Mouse (Mus musculus): ENCODE measurements around the gene Mecr. TPM values are rescaled to one million over a fixed set of nuclear protein-coding genes. Genes with fewer than 3 reads are reported as not detected.
"Not testable (repeated sequence)": the region's sequence is repeated elsewhere in the genome, so short reads cannot be mapped to it uniquely, and the experiment has no call there.

Gene Mecr
- 33.9 and 35.7 TPM in 2 replicates for polyA plus RNA-seq (2016; fragmentation: Nextera tagmentation; extraction: Ambion mirVana)

DNA sequence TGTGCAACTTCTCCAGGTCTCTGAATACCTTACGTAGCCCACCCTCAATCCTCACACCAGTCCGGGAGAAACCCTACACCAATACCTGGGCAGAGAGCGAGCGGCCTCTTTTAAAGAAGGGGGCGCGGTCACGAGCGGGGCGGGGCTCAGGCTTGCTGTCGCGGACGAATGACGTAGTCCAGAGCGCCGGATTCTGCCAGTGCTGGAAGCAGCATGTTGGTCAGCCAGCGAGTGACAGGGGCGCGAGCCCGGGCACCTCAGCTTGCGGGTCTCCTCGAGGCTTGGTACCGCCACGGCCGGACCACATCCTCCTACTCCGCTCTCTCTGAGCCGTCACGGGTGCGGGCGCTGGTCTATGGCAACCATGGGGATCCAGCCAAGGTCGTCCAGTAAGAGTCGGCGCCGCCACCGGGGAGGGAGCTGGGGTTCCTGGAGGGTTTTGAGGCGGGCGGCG, at the start of gene Mecr:
Mecr (plus strand) TSS at position 181 of the 454 bp plus-strand sequence.
- H3K27ac ChIP-seq (ENCODE audit: poor library complexity, severe bottlenecking), result no peak within 1 kb of the TSS
- H3K4me3 ChIP-seq, result peak within 1 kb of the TSS; percentile 72
- peaks cover 38% of the 10 kb centered on the region for H3K27me3 ChIP-seq (replicated peaks)
- peak; percentile 88 for ATAC-seq (ENCODE audit: insufficient number of reproducible peaks, low FRiP score)
- H3K36me3 ChIP-seq, result 0 out of 2 replicates have a peak, but pooled peaks cover 3% of the 10 kb centered on the region
- no peaks in the 10 kb centered on the region for H3K9me3 ChIP-seq (replicated peaks)
- H3K9ac ChIP-seq, result peak within 1 kb of the TSS; percentile 73
- H3K4me2 ChIP-seq, result peak within 1 kb of the TSS; percentile 88
- H3K4me1 ChIP-seq (replicated peaks), result peaks cover 18% of the 10 kb centered on the region
- WGBS, result under 1% methylated on average over 37 of the region's 37 CpGs

GRCm38 (mm10) chr4:131796312-131797080, 46.8 kb upstream of the Mecr start:
- H3K27me3 ChIP-seq (replicated peaks), result peaks cover 15% of the 10 kb centered on the region
- no peak overlapping the region for H3K4me3 ChIP-seq
- H3K9me3 ChIP-seq (replicated peaks), result no peaks in the 10 kb centered on the region
- no peaks in the 10 kb centered on the region for H3K36me3 ChIP-seq
- no peak for ATAC-seq (ENCODE audit: insufficient number of reproducible peaks, low FRiP score)
- no peak overlapping the region for H3K9ac ChIP-seq
- H3K4me2 ChIP-seq, result no peak overlapping the region
- no peak overlapping the region for H3K27ac ChIP-seq (ENCODE audit: poor library complexity, severe bottlenecking)
- no peaks in the 10 kb centered on the region; the same call in 1 of the 2 replicates for H3K4me1 ChIP-seq (replicated peaks)
- WGBS, result 71% methylated on average over 14 of the region's 14 CpGs

DNA sequence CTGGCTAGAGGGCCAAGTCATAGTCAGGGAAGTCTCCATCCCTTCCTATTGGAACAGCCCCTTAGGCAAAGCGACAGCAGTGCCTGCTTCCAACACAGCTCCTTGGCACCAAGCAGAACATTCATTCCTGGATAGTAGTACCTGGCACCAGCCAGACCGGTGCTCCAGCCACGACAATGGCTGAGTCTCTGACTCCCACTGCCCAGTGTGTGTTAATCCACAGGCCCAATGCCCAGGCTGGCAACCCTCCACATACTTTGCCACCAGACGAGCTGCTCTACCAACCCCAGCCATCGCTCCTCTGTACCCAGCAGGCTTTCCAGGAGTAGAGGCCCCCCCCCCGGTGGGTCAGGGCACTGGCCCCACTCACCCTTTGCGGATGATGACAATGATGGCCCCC, 45.8 kb upstream of the Mecr start:
- no peak overlapping the region for H3K9ac ChIP-seq
- no peak for ATAC-seq (ENCODE audit: insufficient number of reproducible peaks, low FRiP score)

DNA sequence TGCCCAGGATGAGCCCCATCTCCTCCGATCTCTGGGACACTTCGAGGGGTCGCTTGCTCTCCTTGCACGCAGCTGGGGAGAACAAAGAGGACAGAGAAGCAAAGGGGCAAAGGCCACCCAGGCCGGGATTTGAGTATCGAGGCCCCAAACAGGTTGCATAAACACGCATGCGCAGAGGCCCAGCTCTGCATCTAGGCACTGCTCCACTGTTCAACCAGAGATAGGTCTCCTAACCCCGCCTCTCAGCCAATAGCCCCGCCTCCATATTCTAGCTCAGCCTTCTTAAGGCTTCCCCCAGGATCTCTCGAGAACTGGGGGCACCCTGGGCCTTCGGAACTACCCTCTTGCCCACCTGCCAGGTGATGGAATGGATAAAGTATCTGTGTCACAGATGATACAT, 45.4 kb upstream of the Mecr start:
- ATAC-seq (ENCODE audit: insufficient number of reproducible peaks, low FRiP score), result no peak
- no peaks in the 10 kb centered on the region; the same call in 1 of the 2 replicates for H3K4me1 ChIP-seq (replicated peaks)
- no peak overlapping the region for H3K4me3 ChIP-seq
- H3K4me2 ChIP-seq, result no peak overlapping the region
- H3K9me3 ChIP-seq (replicated peaks), result no peaks in the 10 kb centered on the region
- WGBS, result 66% methylated on average over 12 of the region's 12 CpGs
- no peak overlapping the region for H3K27ac ChIP-seq (ENCODE audit: poor library complexity, severe bottlenecking)
- H3K27me3 ChIP-seq (replicated peaks), result peaks cover 15% of the 10 kb centered on the region
- no peak overlapping the region for H3K9ac ChIP-seq
- H3K36me3 ChIP-seq, result no peaks in the 10 kb centered on the region

More for the DNA sequence above, 45.8 kb upstream of the Mecr start:
- H3K4me2 ChIP-seq, result no peak overlapping the region
- H3K9me3 ChIP-seq (replicated peaks), result no peaks in the 10 kb centered on the region
- 80% methylated on average over 7 of the region's 7 CpGs for WGBS
- no peaks in the 10 kb centered on the region; the same call in 1 of the 2 replicates for H3K4me1 ChIP-seq (replicated peaks)
- no peak overlapping the region for H3K4me3 ChIP-seq
- H3K36me3 ChIP-seq, result no peaks in the 10 kb centered on the region
- peaks cover 15% of the 10 kb centered on the region for H3K27me3 ChIP-seq (replicated peaks)
- H3K27ac ChIP-seq (ENCODE audit: poor library complexity, severe bottlenecking), result no peak overlapping the region

DNA sequence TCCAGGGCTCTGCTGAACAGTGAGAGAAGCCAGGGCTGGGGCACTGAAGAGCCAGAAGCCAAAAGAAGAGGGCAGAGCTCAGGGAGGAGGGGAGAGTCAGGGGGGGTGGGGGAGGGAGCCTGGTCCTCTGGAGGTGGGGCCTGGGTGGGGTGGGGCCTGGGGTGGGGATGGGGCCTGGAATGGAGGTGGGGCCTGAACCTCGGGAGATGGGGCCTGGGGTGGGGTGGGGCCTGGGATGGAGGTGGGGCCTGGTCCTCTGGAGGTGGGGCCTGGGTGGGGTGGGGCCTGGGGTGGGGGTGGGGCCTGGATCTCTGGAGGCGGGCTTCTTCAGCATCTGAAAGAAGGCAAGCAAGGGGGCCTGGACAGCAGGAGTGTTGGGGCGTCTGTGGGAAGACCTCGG, 44.3 kb upstream of the Mecr start:
- H3K9me3 ChIP-seq (replicated peaks), result no peaks in the 10 kb centered on the region
- no peak overlapping the region for H3K9ac ChIP-seq
- no peaks in the 10 kb centered on the region; the same call in 1 of the 2 replicates for H3K4me1 ChIP-seq (replicated peaks)
- peaks cover 15% of the 10 kb centered on the region for H3K27me3 ChIP-seq (replicated peaks)
- no peak overlapping the region for H3K4me2 ChIP-seq
- H3K27ac ChIP-seq (ENCODE audit: poor library complexity, severe bottlenecking), result no peak overlapping the region
- H3K36me3 ChIP-seq, result no peaks in the 10 kb centered on the region
- H3K4me3 ChIP-seq, result no peak overlapping the region
- WGBS, result 28% methylated on average over 3 of the region's 4 CpGs
- peak; percentile 40; the same call in 1 of the 2 replicates for ATAC-seq (ENCODE audit: insufficient number of reproducible peaks, low FRiP score)

DNA sequence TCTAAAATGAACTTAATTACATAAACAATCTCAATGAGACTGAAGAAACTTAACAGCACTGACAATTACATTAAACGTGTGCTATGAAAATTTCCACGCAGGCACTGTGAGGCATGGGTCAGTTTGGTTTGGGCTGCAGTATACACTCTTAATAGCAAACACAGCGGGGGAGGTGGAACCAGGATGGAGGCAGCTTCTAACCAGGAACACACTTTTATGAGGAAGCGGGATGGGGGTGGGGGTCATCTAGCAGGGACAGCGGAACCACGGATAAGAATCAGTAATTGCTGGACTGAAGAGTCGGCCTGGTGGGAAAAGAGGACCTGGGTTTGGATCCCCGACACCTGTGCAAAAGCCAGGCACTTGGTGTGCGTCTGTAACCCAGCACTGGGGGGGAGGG, 39.4 kb upstream of the Mecr start:
- WGBS, result 69% methylated on average over 9 of the region's 9 CpGs
- Histone ChIP-seq H3K4me1 (replicated peaks) (no peaks in the 10 kb centered on the region), H3K4me3 (no peak overlapping the region), H3K36me3 (no peaks in the 10 kb centered on the region), H3K27me3 (replicated peaks) (no peaks in the 10 kb centered on the region), H3K4me2 (no peak overlapping the region), H3K27ac (ENCODE audit: poor library complexity, severe bottlenecking) (no peak overlapping the region), H3K9me3 (replicated peaks) (no peaks in the 10 kb centered on the region), H3K9ac (no peak overlapping the region)
- no peak for ATAC-seq (ENCODE audit: insufficient number of reproducible peaks, low FRiP score)

- H3K9ac ChIP-seq; H3K4me2 ChIP-seq; H3K27ac ChIP-seq (ENCODE audit: poor library complexity, severe bottlenecking); H3K4me1 ChIP-seq (replicated peaks); H3K4me3 ChIP-seq; H3K9me3 ChIP-seq (replicated peaks); H3K27me3 ChIP-seq (replicated peaks); H3K36me3 ChIP-seq: not testable (repeated sequence)
- ATAC-seq (ENCODE audit: insufficient number of reproducible peaks, low FRiP score), result peak; percentile 49
- 86% methylated on average over 5 of the region's 6 CpGs for WGBS
These were observed 38.5 kb upstream of the Mecr start for GRCm38 (mm10) chr4:131804732-131805131.

GRCm38 (mm10) chr4:131805255-131805654, 38.0 kb upstream of the Mecr start:
- Histone ChIP-seq H3K9ac (no peak overlapping the region), H3K36me3 (no peaks in the 10 kb centered on the region), H3K4me2 (no peak overlapping the region), H3K27ac (ENCODE audit: poor library complexity, severe bottlenecking) (no peak overlapping the region), H3K27me3 (replicated peaks) (no peaks in the 10 kb centered on the region), H3K9me3 (replicated peaks) (no peaks in the 10 kb centered on the region), H3K4me1 (replicated peaks) (no peaks in the 10 kb centered on the region), H3K4me3 (no peak overlapping the region)
- WGBS, result 68% methylated on average over 3 of the region's 3 CpGs
- no peak for ATAC-seq (ENCODE audit: insufficient number of reproducible peaks, low FRiP score)

DNA sequence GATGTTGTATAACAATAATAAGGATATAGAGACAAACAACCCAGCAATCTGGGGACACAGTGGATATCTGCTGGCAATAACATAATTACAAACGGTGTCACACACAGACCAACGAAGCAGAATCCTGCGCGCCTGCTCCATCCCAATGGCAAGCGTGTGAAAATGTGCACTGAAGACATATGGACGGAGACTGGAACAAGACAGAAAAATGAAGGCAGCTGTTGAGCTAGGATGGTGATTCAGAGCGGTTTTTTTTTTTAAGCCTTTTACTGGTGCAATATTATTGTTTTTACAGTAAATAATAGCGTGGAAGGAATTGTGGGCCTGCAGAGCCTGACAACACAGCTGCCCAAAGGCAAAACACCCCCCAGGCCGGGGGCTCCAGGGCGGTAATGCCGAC, 30.8 kb upstream of the Mecr start:
- no peak for ATAC-seq (ENCODE audit: insufficient number of reproducible peaks, low FRiP score)
- no peak overlapping the region for H3K27ac ChIP-seq (ENCODE audit: poor library complexity, severe bottlenecking)
- no peak overlapping the region for H3K9ac ChIP-seq
- no peaks in the 10 kb centered on the region for H3K9me3 ChIP-seq (replicated peaks)
- H3K36me3 ChIP-seq, result no peaks in the 10 kb centered on the region
- no peak overlapping the region for H3K4me3 ChIP-seq
- no peak overlapping the region for H3K4me2 ChIP-seq
- WGBS, result 79% methylated on average over 11 of the region's 11 CpGs
- H3K27me3 ChIP-seq (replicated peaks), result 0 out of 2 replicates have a peak, but pooled peaks cover 3% of the 10 kb centered on the region
- H3K4me1 ChIP-seq (replicated peaks), result no peaks in the 10 kb centered on the region

DNA sequence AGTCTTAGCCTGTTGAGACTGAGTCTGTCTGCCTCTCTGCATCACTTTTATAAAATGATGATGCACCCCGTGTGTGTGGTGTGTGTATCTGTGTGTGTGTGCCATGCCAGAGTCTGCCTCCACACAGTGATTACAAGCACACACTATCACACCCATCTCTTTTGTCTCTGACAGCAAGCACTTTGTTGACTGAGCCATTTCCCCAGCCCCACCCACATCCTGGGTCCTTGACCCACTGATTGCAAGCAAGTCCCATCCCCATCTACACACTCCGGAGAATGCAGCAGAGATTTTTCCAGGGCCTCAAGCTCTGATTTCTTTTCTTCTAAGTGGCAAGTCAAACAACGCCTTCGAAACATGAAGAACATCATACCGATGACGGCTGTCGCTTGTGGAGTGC, 29.5 kb upstream of the Mecr start:
- no peaks in the 10 kb centered on the region for H3K36me3 ChIP-seq
- H3K4me3 ChIP-seq, result no peak overlapping the region
- no peak overlapping the region for H3K9ac ChIP-seq
- H3K4me2 ChIP-seq, result no peak overlapping the region
- H3K9me3 ChIP-seq (replicated peaks), result no peaks in the 10 kb centered on the region
- WGBS, result 81% methylated on average over 7 of the region's 7 CpGs
- peaks cover 6% of the 10 kb centered on the region; the same call in 1 of the 2 replicates for H3K27me3 ChIP-seq (replicated peaks)
- no peak for ATAC-seq (ENCODE audit: insufficient number of reproducible peaks, low FRiP score)
- no peak overlapping the region for H3K27ac ChIP-seq (ENCODE audit: poor library complexity, severe bottlenecking)
- peaks cover 2% of the 10 kb centered on the region; the same call in 1 of the 2 replicates for H3K4me1 ChIP-seq (replicated peaks)

DNA sequence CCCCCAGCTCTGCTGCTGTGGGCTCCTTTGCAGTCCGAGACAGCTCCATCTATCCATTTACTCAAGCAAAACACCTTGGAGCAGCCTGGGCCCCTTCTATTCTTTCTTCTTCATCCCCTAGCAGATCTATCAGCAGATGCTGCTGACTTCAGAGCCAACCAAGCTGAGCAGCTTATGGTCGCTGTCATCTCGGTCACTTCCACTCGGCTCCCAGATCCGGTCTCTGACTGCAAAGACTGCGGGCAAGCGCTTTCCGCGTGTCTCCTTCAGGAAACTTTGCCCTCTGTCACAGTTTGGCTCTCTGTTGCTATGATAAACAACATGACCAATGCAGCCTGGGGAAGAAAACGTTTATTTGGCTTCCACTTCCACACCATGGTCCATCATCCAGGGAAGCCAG, 28.4 kb upstream of the Mecr start:
- H3K36me3 ChIP-seq, result no peaks in the 10 kb centered on the region
- WGBS, result 79% methylated on average over 10 of the region's 10 CpGs
- peaks cover 16% of the 10 kb centered on the region for H3K27me3 ChIP-seq (replicated peaks)
- ATAC-seq (ENCODE audit: insufficient number of reproducible peaks, low FRiP score), result no peak
- no peak overlapping the region for H3K9ac ChIP-seq
- no peaks in the 10 kb centered on the region for H3K9me3 ChIP-seq (replicated peaks)
- peaks cover 4% of the 10 kb centered on the region; the same call in 1 of the 2 replicates for H3K4me1 ChIP-seq (replicated peaks)
- no peak overlapping the region for H3K4me2 ChIP-seq
- no peak overlapping the region for H3K4me3 ChIP-seq
- H3K27ac ChIP-seq (ENCODE audit: poor library complexity, severe bottlenecking), result no peak overlapping the region

Measured in heart, embryonic 12.5 days (tissue).